Mouse (Mus musculus) C2C12 (cell line): Measurements from ENCODE around the gene Furin. TPM values are rescaled to one million over a fixed set of nuclear protein-coding genes. Genes with fewer than 3 reads are reported as not detected.

Source experiments
- H3K27me3 ChIP-seq: one replicate; pipeline ENCODE4 v1.6.1; 2011; ENCODE audit not compliant: control insufficient read depth, insufficient read depth, insufficient read length
- H3K36me3 ChIP-seq: one replicate; pipeline ENCODE4 v1.6.1; 2011; ENCODE audit not compliant: control insufficient read depth, insufficient read depth
- H3K4me3 ChIP-seq: one replicate; pipeline ENCODE4 v1.5.1; 2011; ENCODE audit warnings: mild to moderate bottlenecking, control low read depth; ENCODE audit not compliant: poor library complexity, insufficient read depth, severe bottlenecking
- H3K79me2 ChIP-seq: one replicate; pipeline ENCODE4 v1.6.1; 2011; ENCODE audit not compliant: control insufficient read depth, insufficient read depth
- H3K79me3 ChIP-seq: one replicate; pipeline ENCODE4 v1.6.1; 2011; ENCODE audit warnings: low read depth, control low read depth
- H3ac ChIP-seq: one replicate; pipeline ENCODE3; 2011; ENCODE audit warnings: low read depth; ENCODE audit not compliant: control insufficient read depth, insufficient read length
- CEBPB ChIP-seq: IDR thresholded peaks from one replicate; pipeline ENCODE4 v1.6.1; 2011; ENCODE audit warnings: low read depth, mild to moderate bottlenecking, control low read depth, moderate library complexity
- CTCF ChIP-seq: IDR thresholded peaks from one replicate; pipeline ENCODE4 v1.5.1; 2011; ENCODE audit not compliant: control insufficient read depth, insufficient read depth, insufficient read length
- FOSL1 ChIP-seq: IDR thresholded peaks from one replicate; pipeline ENCODE4 v1.8.0; 2011; ENCODE audit warnings: mild to moderate bottlenecking, low read length; ENCODE audit not compliant: poor library complexity, insufficient read depth, severe bottlenecking
- MAX ChIP-seq: IDR thresholded peaks from one replicate; pipeline ENCODE4 v1.6.1; 2011; ENCODE audit warnings: mild to moderate bottlenecking, control low read depth
- MYOD1 ChIP-seq: IDR thresholded peaks from one replicate; pipeline ENCODE4 v1.6.1; 2011; ENCODE audit warnings: low read depth; ENCODE audit not compliant: control insufficient read depth, insufficient read length
- MYOG ChIP-seq: IDR thresholded peaks from one replicate; pipeline ENCODE4 v1.6.1; 2011; ENCODE audit not compliant: control insufficient read depth, insufficient read length; ENCODE audit errors: extremely low read depth
- USF1 ChIP-seq: IDR thresholded peaks from one replicate; pipeline ENCODE4 v1.6.1; 2011; ENCODE audit warnings: low read depth, mild to moderate bottlenecking, control low read depth, moderate library complexity
- polyA plus RNA-seq: library from polyadenylated mRNA; unstranded; fragments of >200 nt; fragmentation: generic; extraction: Trizol; gene quantifications from one replicate; pipeline ENCODE4 v1.2.1, GENCODE M21; 2012; ENCODE audit warnings: missing spikeins

Furin gene
- polyA plus RNA-seq, 1 experiment = 63.6 TPM

- Histone ChIP-seq H3K79me2 (no peaks in the 10 kb centered on the region), H3K36me3 (no peaks in the 10 kb centered on the region), H3K4me3 (no peak overlapping the region), H3K27me3 (no peaks in the 10 kb centered on the region), H3ac (no peak overlapping the region), H3K79me3 (no peaks in the 10 kb centered on the region)
- TF ChIP-seq MAX = no peak
- peak; percentile 53 for TF ChIP-seq USF1
Measured at GRCm38 (mm10) chr7:80412279-80412678, 7.0 kb upstream of the Furin start.

- Histone ChIP-seq H3K27me3 (no peaks in the 10 kb centered on the region), H3K79me2 (no peaks in the 10 kb centered on the region), H3ac (no peak overlapping the region), H3K4me3 (no peak overlapping the region), H3K79me3 (no peaks in the 10 kb centered on the region), H3K36me3 (no peaks in the 10 kb centered on the region)
- no peak for TF ChIP-seq MAX
- TF ChIP-seq CEBPB = no peak
- no peak for TF ChIP-seq MYOG
- no peak for TF ChIP-seq CTCF
- TF ChIP-seq FOSL1 = no peak
- no peak for TF ChIP-seq MYOD1
- TF ChIP-seq USF1 = no peak
Measured at GRCm38 (mm10) chr7:80410380-80410779, 5.1 kb upstream of the Furin start.

DNA sequence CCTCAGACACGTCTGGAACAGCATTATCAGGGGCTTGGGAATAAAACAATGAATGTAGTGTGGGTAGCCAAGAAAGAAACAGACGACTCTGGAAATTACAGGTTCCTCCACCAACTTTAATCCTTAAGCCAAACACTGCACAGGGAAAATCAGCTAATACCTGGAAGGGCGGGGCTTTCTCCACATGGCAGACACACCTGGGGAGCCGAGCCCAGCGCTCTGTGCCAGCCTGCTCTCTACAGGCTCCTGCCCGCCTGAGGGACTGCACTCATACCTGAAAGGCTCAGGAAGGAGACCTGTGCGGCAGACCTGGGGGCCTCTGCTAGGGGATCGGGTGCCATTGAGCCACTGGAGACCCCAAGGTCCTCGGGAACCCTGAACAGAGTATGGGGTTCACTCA, 2.5 kb upstream of the Furin start:
- Histone ChIP-seq H3K79me3 (no peaks in the 10 kb centered on the region), H3ac (no peak overlapping the region), H3K4me3 (no peak overlapping the region), H3K36me3 (no peaks in the 10 kb centered on the region), H3K27me3 (no peaks in the 10 kb centered on the region), H3K79me2 (peaks cover 6% of the 10 kb centered on the region)
- TF ChIP-seq MYOD1 (no peak), CTCF (no peak), MAX (no peak), CEBPB (no peak), MYOG (no peak), USF1 (no peak), FOSL1 (no peak)

DNA sequence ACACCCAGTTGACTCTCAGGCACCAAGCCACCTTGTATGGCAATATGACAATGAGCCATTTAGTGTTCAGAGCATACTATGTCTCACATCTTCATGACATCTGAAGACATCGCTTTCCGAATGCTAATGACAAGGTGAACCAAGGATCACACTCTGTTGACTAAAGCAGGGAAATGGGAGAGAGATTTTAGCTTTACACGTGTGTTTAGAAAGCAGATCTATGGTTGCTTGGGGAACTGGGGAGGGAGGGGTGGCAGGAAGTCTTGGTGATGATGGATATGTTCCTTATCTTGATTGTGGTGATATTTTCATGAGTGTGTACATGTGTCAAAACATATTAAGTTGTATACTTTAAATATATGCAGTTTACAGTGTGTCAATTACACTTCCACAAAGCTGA, 950 bp upstream of the Furin start:
- Histone ChIP-seq H3K4me3 (no peak overlapping the region), H3K79me3 (peaks cover 3% of the 10 kb centered on the region), H3K79me2 (peaks cover 17% of the 10 kb centered on the region), H3ac (no peak overlapping the region), H3K27me3 (no peaks in the 10 kb centered on the region), H3K36me3 (no peaks in the 10 kb centered on the region)
- TF ChIP-seq CEBPB = no peak
- no peak for TF ChIP-seq MYOD1
- no peak for TF ChIP-seq FOSL1
- TF ChIP-seq MYOG = no peak
- no peak for TF ChIP-seq CTCF
- TF ChIP-seq USF1 = no peak
- TF ChIP-seq MAX = no peak

GRCm38 (mm10) chr7:80404101-80404894, 938 bp downstream of the Furin start:
- peak overlapping the region; percentile 27 for H3ac ChIP-seq

GRCm38 (mm10) chr7:80403551-80403950, 1.7 kb downstream of the Furin start:
- H3K27me3 ChIP-seq = no peaks in the 10 kb centered on the region
- H3K4me3 ChIP-seq = no peak overlapping the region
- H3ac ChIP-seq = peak overlapping the region; percentile 37
- no peaks in the 10 kb centered on the region for H3K36me3 ChIP-seq
- peaks cover 25% of the 10 kb centered on the region for H3K79me3 ChIP-seq
- no peak for TF ChIP-seq MAX
- no peak for TF ChIP-seq MYOG
- peaks cover 44% of the 10 kb centered on the region for H3K79me2 ChIP-seq

More at GRCm38 (mm10) chr7:80404101-80404894, 938 bp downstream of the Furin start:
- H3K4me3 ChIP-seq = peak overlapping the region; percentile 3
- no peaks in the 10 kb centered on the region for H3K27me3 ChIP-seq
- no peaks in the 10 kb centered on the region for H3K36me3 ChIP-seq
- H3K79me3 ChIP-seq = peaks cover 17% of the 10 kb centered on the region
- peaks cover 36% of the 10 kb centered on the region for H3K79me2 ChIP-seq
- no peak for TF ChIP-seq MYOD1
- TF ChIP-seq MAX = peak; percentile 44
